Mouse (Mus musculus) brain, adult 10 weeks (tissue): ENCODE data around the gene Cfap43. TPM values are rescaled to one million over a fixed set of nuclear protein-coding genes. Genes with fewer than 3 reads are reported as not detected.

ENCODE experiments used
- polyA plus RNA-seq: library from polyadenylated mRNA; stranded (reverse); fragments of 350-450 nt; fragmentation: Illumina TruSeq; extraction: RNeasy Lipid Tissue Mini Kit (QIAGEN cat#74804); gene quantifications from one replicate; pipeline ENCODE4 v1.2.3, GENCODE M21; 2015; ENCODE audit warnings: low read depth, low replicate concordance

Gene Cfap43
- 1.3 TPM for polyA plus RNA-seq

DNA sequence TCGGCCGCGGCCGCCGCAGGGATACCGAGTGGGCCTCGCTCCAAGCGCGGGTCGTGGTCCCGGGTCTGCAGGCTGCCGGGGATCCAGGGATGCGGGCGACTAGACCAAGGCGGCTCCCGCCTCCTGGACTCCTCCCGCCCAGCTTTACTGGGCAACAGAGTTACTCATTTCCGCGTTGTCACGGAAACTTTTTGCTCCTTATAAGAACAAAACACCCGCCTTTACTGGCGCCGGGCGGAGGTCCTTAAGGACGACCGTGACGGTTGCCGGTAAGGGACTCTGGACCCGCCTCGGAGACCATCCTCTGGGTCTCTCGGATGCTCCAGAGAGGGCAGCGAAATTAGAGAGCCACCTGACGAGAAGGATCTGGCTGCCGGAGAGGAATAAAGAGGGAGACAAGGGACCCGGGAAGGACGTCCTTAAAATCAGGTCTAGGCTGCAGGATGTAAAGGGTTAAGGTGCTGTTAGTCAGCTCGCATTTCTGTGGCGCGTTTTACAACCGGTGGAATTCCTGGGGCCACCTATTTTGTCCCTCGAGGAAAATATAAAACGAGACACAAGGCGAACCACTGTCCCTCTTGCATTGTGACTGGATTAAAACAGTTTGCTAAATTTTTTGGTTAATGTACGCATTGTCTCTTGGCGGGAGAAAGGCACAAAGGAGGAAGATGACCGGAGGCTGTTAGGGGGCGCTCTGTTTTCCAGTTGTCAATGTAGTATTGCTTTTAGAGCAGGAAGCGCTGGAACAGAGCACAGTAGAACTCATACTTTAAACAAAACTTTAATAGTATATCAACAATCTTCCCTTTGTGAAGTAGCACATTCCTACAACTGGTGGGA is at the start of gene Cfap43, which contains the start of gene Itprip:
Cfap43 (minus strand) TSS at position 162 of the 840 bp plus-strand sequence.
Itprip (minus strand) TSS at position 174 of the 840 bp plus-strand sequence.

GRCm38 (mm10) chr19:47937443-47938406 is 18.6 kb upstream of the Cfap43 start, which contains the start of gene Cfap58:
TSS of gene Cfap58 (plus strand) at chr19:47937675.

GRCm38 (mm10) chr19:47865353-47865947 is 53.6 kb downstream of the Cfap43 start, which contains the start of gene Gsto2:
TSS of gene Gsto2 (plus strand) at chr19:47865534.

GRCm38 (mm10) chr19:47854796-47855783 is 64.0 kb downstream of the Cfap43 start, which contains the start of gene Gsto1:
TSS of gene Gsto1 (plus strand) at chr19:47854970.

GRCm38 (mm10) chr19:47731071-47731881 is 187.8 kb downstream of the Cfap43 start, which contains the start of gene Sfr1:
TSS of gene Sfr1 (plus strand) at chr19:47731682.

GRCm38 (mm10) chr19:47691994-47692393 is 227.1 kb downstream of the Cfap43 start, which contains the start of gene Col17a1:
TSS of gene Col17a1 (minus strand) at chr19:47692094.

Other genes starting within 250 kb of the Cfap43 start
- 1.0 TPM for gene Col17a1, start 227.2 kb downstream of the Cfap43 start, polyA plus RNA-seq
- gene Sfr1, start 187.6 kb downstream of the Cfap43 start, polyA plus RNA-seq, result 117 TPM
- 57.5 TPM for gene Gsto1, start 64.3 kb downstream of the Cfap43 start, polyA plus RNA-seq
- gene Gsto2, start 53.8 kb downstream of the Cfap43 start, polyA plus RNA-seq, result 0.58 TPM
- gene Itprip, start within 50 bp of the Cfap43 start, polyA plus RNA-seq, result 0.49 TPM
- 0.34 TPM for gene Cfap58, start 18.4 kb upstream of the Cfap43 start, polyA plus RNA-seq